Mouse (Mus musculus) v-Abl transformed pro-B cells (cell line): ENCODE measurements around the gene Cfdp1.

Experiments used
- in situ Hi-C, 2 experiments: fragments of 400-800 bp; cut with MboI; formaldehyde crosslinking; loops; one replicate each; pipeline ENCODE4 v1.15.1; 2025; ENCODE audit not compliant: unreplicated experiment in 2 of 2

Cfdp1 gene

GRCm38 (mm10) chr8:111745591-111746418 lies 108.3 kb downstream of the Cfdp1 start:
- in situ Hi-C loops = no loop called here

GRCm38 (mm10) chr8:111745086-111745485 lies 109.0 kb downstream of the Cfdp1 start:
- in situ Hi-C loops = no loop called here

GRCm38 (mm10) chr8:111743792-111744696 lies 110.0 kb downstream of the Cfdp1 start, which contains the start of gene Bcar1:
Gene Bcar1, minus strand, starts transcription at chr8:111743809.
- in situ Hi-C loops = no loop called here

- in situ Hi-C loops = no loop called here
Measured at GRCm38 (mm10) chr8:111743101-111743791, 110.8 kb downstream of the Cfdp1 start.

GRCm38 (mm10) chr8:111742261-111743037 lies 111.6 kb downstream of the Cfdp1 start:
- in situ Hi-C loops = no loop called here

GRCm38 (mm10) chr8:111741556-111741955 lies 112.5 kb downstream of the Cfdp1 start:
- in situ Hi-C loops = no loop called here

GRCm38 (mm10) chr8:111740994-111741393 lies 113.1 kb downstream of the Cfdp1 start:
- in situ Hi-C loops = no loop called here

- in situ Hi-C loops = no loop called here
Measured at GRCm38 (mm10) chr8:111740301-111740711, 113.8 kb downstream of the Cfdp1 start.

GRCm38 (mm10) chr8:111739604-111740003 lies 114.5 kb downstream of the Cfdp1 start:
- in situ Hi-C loops = no loop called here

GRCm38 (mm10) chr8:111738867-111739266 lies 115.2 kb downstream of the Cfdp1 start:
- in situ Hi-C loops = no loop called here

- in situ Hi-C loops = no loop called here
Measured at GRCm38 (mm10) chr8:111736321-111736720, 117.8 kb downstream of the Cfdp1 start.

- in situ Hi-C loops = no loop called here
Measured at GRCm38 (mm10) chr8:111735791-111736190, 118.3 kb downstream of the Cfdp1 start.

- in situ Hi-C loops = no loop called here
Measured at GRCm38 (mm10) chr8:111735335-111735761, 118.7 kb downstream of the Cfdp1 start.

- in situ Hi-C loops = no loop called here
Measured at GRCm38 (mm10) chr8:111734244-111734960, 119.7 kb downstream of the Cfdp1 start.

GRCm38 (mm10) chr8:111733581-111734243 lies 120.4 kb downstream of the Cfdp1 start:
- in situ Hi-C loops = no loop called here

GRCm38 (mm10) chr8:111732406-111733085 lies 121.5 kb downstream of the Cfdp1 start:
- in situ Hi-C loops = no loop called here

- in situ Hi-C loops = no loop called here
Measured at GRCm38 (mm10) chr8:111732004-111732403, 122.1 kb downstream of the Cfdp1 start.
